Mouse (Mus musculus) retina, adult 2 months (tissue): ENCODE results near the gene Tead2.
"Not testable (repeated sequence)": the region's sequence is repeated elsewhere in the genome, so short reads cannot be mapped to it uniquely, and the experiment has no call there.

Source experiments
- DNase-seq: peaks from one replicate; pipeline ENCODE4 v3.0.0-alpha.2; 2012; ENCODE audit warnings: low read depth, low spot score

Gene Tead2

GRCm38 (mm10) chr7:45228548-45228947, 13.0 kb downstream of the Tead2 start:
- no peak for DNase-seq

- DNase-seq = no peak
Measured at GRCm38 (mm10) chr7:45229046-45229445, 13.5 kb downstream of the Tead2 start.

- no peak for DNase-seq
Measured at GRCm38 (mm10) chr7:45229459-45230203, 14.1 kb downstream of the Tead2 start.

- DNase-seq = no peak
Measured at GRCm38 (mm10) chr7:45231192-45231591, 15.6 kb downstream of the Tead2 start.

- no peak for DNase-seq
Measured at GRCm38 (mm10) chr7:45231941-45232340, 16.4 kb downstream of the Tead2 start.

- DNase-seq = no peak
Measured at GRCm38 (mm10) chr7:45232716-45233465, 17.3 kb downstream of the Tead2 start.

- DNase-seq = no peak
Measured at GRCm38 (mm10) chr7:45233580-45234332, 18.2 kb downstream of the Tead2 start.

GRCm38 (mm10) chr7:45234333-45234841, 18.8 kb downstream of the Tead2 start:
- no peak for DNase-seq

- DNase-seq = no peak
Measured at GRCm38 (mm10) chr7:45234922-45235571, 19.5 kb downstream of the Tead2 start.

GRCm38 (mm10) chr7:45235656-45236180, 20.2 kb downstream of the Tead2 start:
- DNase-seq = no peak

- no peak for DNase-seq
Measured at GRCm38 (mm10) chr7:45237747-45238699, 22.5 kb downstream of the Tead2 start.

- DNase-seq = no peak
Measured at GRCm38 (mm10) chr7:45238723-45239496, 23.4 kb downstream of the Tead2 start, which contains the start of gene Cd37. TSS of gene Cd37 (minus strand) at chr7:45239115.

GRCm38 (mm10) chr7:45240109-45240508, 24.6 kb downstream of the Tead2 start:
- no peak for DNase-seq

- no peak for DNase-seq
Measured at GRCm38 (mm10) chr7:45240633-45241388, 25.3 kb downstream of the Tead2 start, which contains the start of gene Slc6a16. TSS of gene Slc6a16 (plus strand) at chr7:45241085.

- no peak for DNase-seq
Measured at GRCm38 (mm10) chr7:45241389-45241749, 25.8 kb downstream of the Tead2 start.

- no peak for DNase-seq
Measured at GRCm38 (mm10) chr7:45247666-45248065, 32.1 kb downstream of the Tead2 start.

GRCm38 (mm10) chr7:45253806-45254205, 38.3 kb downstream of the Tead2 start:
- DNase-seq = no peak

- not testable (repeated sequence) for DNase-seq
Measured at GRCm38 (mm10) chr7:45255822-45256221, 40.3 kb downstream of the Tead2 start.
